Mouse (Mus musculus): Measurements from ENCODE around the gene Gm33543.

DNA sequence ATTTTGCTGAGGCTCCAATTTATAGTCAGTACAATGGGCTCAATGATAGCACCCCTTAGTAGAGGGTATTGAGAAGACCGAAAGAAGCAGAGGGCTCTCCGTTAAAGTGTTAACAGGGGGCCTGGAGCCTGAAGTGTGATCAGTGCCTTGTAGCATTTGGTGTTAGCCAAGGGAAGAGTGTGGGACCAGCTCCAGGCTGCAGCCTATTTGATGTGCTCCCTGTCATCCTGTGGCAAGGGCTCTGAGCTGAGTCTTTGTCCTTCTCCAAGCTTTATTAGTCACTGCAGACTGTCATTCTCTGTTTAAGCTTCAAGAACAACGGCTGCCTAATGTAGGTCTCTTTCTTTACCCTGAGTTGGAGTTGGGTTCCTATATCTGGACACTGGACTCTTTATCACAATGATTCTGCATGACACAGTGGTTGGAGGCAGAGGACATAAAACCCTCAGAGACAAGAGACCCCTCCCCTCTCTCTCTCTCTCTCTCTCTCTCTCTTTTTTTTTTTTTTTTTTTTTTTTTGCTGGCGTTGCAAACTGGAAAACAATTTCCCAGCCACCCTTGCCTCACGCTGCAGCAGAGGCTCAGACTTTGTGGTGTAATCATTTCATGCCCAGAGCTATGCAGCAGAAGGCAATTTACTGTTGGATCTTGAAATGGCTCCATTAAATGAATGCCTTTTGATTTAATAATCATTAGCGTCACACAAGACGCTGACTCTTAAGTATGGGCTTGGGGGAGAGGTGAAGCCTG, 41.9 kb downstream of the Gm33543 start:
- TF ChIP-seq EP300 (optimal IDR thresholded peaks at IDR 0.05) (no peak), CTCF (IDR thresholded peaks at IDR 0.05; ENCODE audit: low read depth) (no peak)

All from stomach, postnatal 0 days (tissue).